Mouse (Mus musculus) forebrain, embryonic 15.5 days (tissue): ENCODE measurements around the gene Tmigd3. TPM values are rescaled to one million over a fixed set of nuclear protein-coding genes. Genes with fewer than 3 reads are reported as not detected.
"Not testable (repeated sequence)": the region's sequence is repeated elsewhere in the genome, so short reads cannot be mapped to it uniquely, and the experiment has no call there.

Experiments
- ATAC-seq: fragments of 200-750 bp; cut with Nextera tagmentation; replicated peaks from 2 replicates; pipeline ENCODE4 v1.8.0; 2017; ENCODE audit warnings: mild to moderate bottlenecking, moderate TSS enrichment, moderate library complexity
- H3K27ac ChIP-seq: fragments of 300-500 bp; sonication (generic); replicated peaks from 2 replicates; pipeline ENCODE4 v1.5.1; 2015; ENCODE audit warnings: mild to moderate bottlenecking, inconsistent platforms
- H3K27me3 ChIP-seq: fragments of 300-500 bp; sonication (generic); 2 replicates; pipeline ENCODE4 v1.6.1; 2015; ENCODE audit warnings: inconsistent platforms
- H3K36me3 ChIP-seq: fragments of 300-500 bp; sonication (generic); 2 replicates; pipeline ENCODE4 v1.6.1; 2015; ENCODE audit warnings: mild to moderate bottlenecking, inconsistent platforms
- H3K4me1 ChIP-seq: fragments of 300-500 bp; sonication (generic); 2 replicates; pipeline ENCODE4 v1.6.1; 2015; ENCODE audit warnings: inconsistent platforms
- H3K4me2 ChIP-seq: fragments of 300-500 bp; sonication (generic); replicated peaks from 2 replicates; pipeline ENCODE4 v1.6.1; 2015; ENCODE audit warnings: mild to moderate bottlenecking, inconsistent platforms
- H3K4me3 ChIP-seq: fragments of 300-500 bp; sonication (generic); 2 replicates; pipeline ENCODE4 v1.5.1; 2015; ENCODE audit warnings: mild to moderate bottlenecking, inconsistent platforms
- H3K9ac ChIP-seq: fragments of 300-500 bp; sonication (generic); replicated peaks from 2 replicates; pipeline ENCODE4 v1.6.1; 2015; ENCODE audit warnings: mild to moderate bottlenecking, inconsistent platforms
- H3K9me3 ChIP-seq: fragments of 300-500 bp; sonication (generic); 2 replicates; pipeline ENCODE4 v1.6.1; 2016; ENCODE audit warnings: inconsistent platforms
- WGBS: fragments of 180-500 bp; shearing (Covaris S2); methylation state at CpG from one replicate; pipeline ENCODE4 v1.1.7; 2015; ENCODE audit warnings: mixed read lengths; 5-methylcytosine and 5-hydroxymethylcytosine counted together
- polyA plus RNA-seq: library from polyadenylated mRNA; unstranded; fragments of >200 nt; fragmentation: Nextera tagmentation; extraction: Ambion mirVana; gene quantifications from 2 replicates; pipeline ENCODE4 v1.2.1, GENCODE M21; 2015

Tmigd3 gene
- polyA plus RNA-seq, 1 experiment from 2014 or later, result 0.24 TPM

- H3K27ac ChIP-seq, result no peak overlapping the region
- H3K4me2 ChIP-seq, result no peak overlapping the region
- H3K4me1 ChIP-seq, result no peaks in the 10 kb centered on the region
- no peaks in the 10 kb centered on the region for H3K9me3 ChIP-seq
- no peaks in the 10 kb centered on the region for H3K36me3 ChIP-seq
- H3K9ac ChIP-seq, result no peak overlapping the region
- 76% methylated on average over 11 of the region's 11 CpGs for WGBS
- no peaks in the 10 kb centered on the region for H3K27me3 ChIP-seq
- H3K4me3 ChIP-seq, result no peak overlapping the region
- no peak for ATAC-seq
Measured at GRCm38 (mm10) chr3:105910519-105911190, 40.0 kb downstream of the Tmigd3 start.

- no peak overlapping the region for H3K4me3 ChIP-seq
- H3K9ac ChIP-seq, result no peak overlapping the region
- no peaks in the 10 kb centered on the region for H3K9me3 ChIP-seq
- no peak for ATAC-seq
- no peak overlapping the region for H3K4me2 ChIP-seq
- H3K27me3 ChIP-seq, result no peaks in the 10 kb centered on the region
- 86% methylated on average over 9 of the region's 9 CpGs for WGBS
- no peaks in the 10 kb centered on the region for H3K36me3 ChIP-seq
- no peak overlapping the region for H3K27ac ChIP-seq
- no peaks in the 10 kb centered on the region for H3K4me1 ChIP-seq
Measured at GRCm38 (mm10) chr3:105912097-105912880, 41.6 kb downstream of the Tmigd3 start.

- Histone ChIP-seq H3K4me3 (no peak overlapping the region), H3K4me2 (no peak overlapping the region), H3K27ac (no peak overlapping the region), H3K9ac (no peak overlapping the region), H3K4me1 (no peaks in the 10 kb centered on the region), H3K27me3 (no peaks in the 10 kb centered on the region), H3K9me3 (no peaks in the 10 kb centered on the region), H3K36me3 (no peaks in the 10 kb centered on the region)
- ATAC-seq, result no peak
- WGBS, result 81% methylated on average over 10 of the region's 10 CpGs
Measured at GRCm38 (mm10) chr3:105913839-105914681, 43.4 kb downstream of the Tmigd3 start.

GRCm38 (mm10) chr3:105915281-105915680 is 44.6 kb downstream of the Tmigd3 start:
- H3K36me3 ChIP-seq, result no peaks in the 10 kb centered on the region
- no peak for ATAC-seq
- no peaks in the 10 kb centered on the region for H3K27me3 ChIP-seq
- 38% methylated on average over 1 of the region's 1 CpGs for WGBS
- H3K9me3 ChIP-seq, result no peaks in the 10 kb centered on the region
- H3K4me2 ChIP-seq, result no peak overlapping the region
- no peaks in the 10 kb centered on the region for H3K4me1 ChIP-seq
- no peak overlapping the region for H3K9ac ChIP-seq
- H3K4me3 ChIP-seq, result no peak overlapping the region
- H3K27ac ChIP-seq, result no peak overlapping the region

GRCm38 (mm10) chr3:105916455-105916854 is 45.8 kb downstream of the Tmigd3 start:
- not testable (repeated sequence) for H3K4me1 ChIP-seq, ATAC-seq, H3K36me3 ChIP-seq, H3K9ac ChIP-seq, H3K4me2 ChIP-seq, H3K4me3 ChIP-seq, H3K27ac ChIP-seq, H3K9me3 ChIP-seq, H3K27me3 ChIP-seq

GRCm38 (mm10) chr3:105917656-105918354 is 47.1 kb downstream of the Tmigd3 start:
- no peak for ATAC-seq

GRCm38 (mm10) chr3:105918355-105918745 is 47.6 kb downstream of the Tmigd3 start:
- no peaks in the 10 kb centered on the region for H3K9me3 ChIP-seq
- no peaks in the 10 kb centered on the region for H3K27me3 ChIP-seq
- no peak for ATAC-seq
- no peak overlapping the region for H3K4me2 ChIP-seq
- no peaks in the 10 kb centered on the region for H3K4me1 ChIP-seq
- H3K4me3 ChIP-seq, result no peak overlapping the region
- no peak overlapping the region for H3K9ac ChIP-seq
- H3K27ac ChIP-seq, result no peak overlapping the region
- 83% methylated on average over 3 of the region's 3 CpGs for WGBS
- no peaks in the 10 kb centered on the region for H3K36me3 ChIP-seq

More at GRCm38 (mm10) chr3:105917656-105918354, 47.1 kb downstream of the Tmigd3 start:
- no peak overlapping the region for H3K9ac ChIP-seq
- no peaks in the 10 kb centered on the region for H3K4me1 ChIP-seq
- H3K4me2 ChIP-seq, result no peak overlapping the region
- WGBS, result 79% methylated on average over 10 of the region's 10 CpGs
- H3K36me3 ChIP-seq, result no peaks in the 10 kb centered on the region
- H3K27ac ChIP-seq, result no peak overlapping the region
- H3K9me3 ChIP-seq, result no peaks in the 10 kb centered on the region
- H3K4me3 ChIP-seq, result no peak overlapping the region
- no peaks in the 10 kb centered on the region for H3K27me3 ChIP-seq

GRCm38 (mm10) chr3:105920743-105921142 is 50.0 kb downstream of the Tmigd3 start:
- not testable (repeated sequence) for H3K27ac ChIP-seq, H3K27me3 ChIP-seq, ATAC-seq, H3K36me3 ChIP-seq, H3K4me3 ChIP-seq, H3K9me3 ChIP-seq, H3K4me1 ChIP-seq, H3K9ac ChIP-seq, H3K4me2 ChIP-seq

- 82% methylated on average over 2 of the region's 2 CpGs for whole genome bisulfite sequencing
- no peak overlapping the region for H3K4me3 ChIP-seq
- H3K4me1 ChIP-seq, result no peaks in the 10 kb centered on the region
- no peaks in the 10 kb centered on the region for H3K36me3 ChIP-seq
- H3K27me3 ChIP-seq, result no peaks in the 10 kb centered on the region
- H3K4me2 ChIP-seq, result no peak overlapping the region
- no peaks in the 10 kb centered on the region for H3K9me3 ChIP-seq
- ATAC-seq, result no peak
- H3K27ac ChIP-seq, result no peak overlapping the region
- H3K9ac ChIP-seq, result no peak overlapping the region
Measured at GRCm38 (mm10) chr3:105921959-105922358, 51.3 kb downstream of the Tmigd3 start.

- Histone ChIP-seq H3K4me3 (no peak overlapping the region), H3K9me3 (no peaks in the 10 kb centered on the region), H3K9ac (no peak overlapping the region), H3K36me3 (no peaks in the 10 kb centered on the region), H3K4me1 (no peaks in the 10 kb centered on the region), H3K4me2 (no peak overlapping the region), H3K27ac (no peak overlapping the region), H3K27me3 (no peaks in the 10 kb centered on the region)
- ATAC-seq, result no peak
- WGBS, result 90% methylated on average over 9 of the region's 9 CpGs
Measured at GRCm38 (mm10) chr3:105924616-105925015, 53.9 kb downstream of the Tmigd3 start.

- Histone ChIP-seq H3K4me1 (no peaks in the 10 kb centered on the region), H3K36me3 (no peaks in the 10 kb centered on the region), H3K4me2 (no peak overlapping the region), H3K9me3 (no peaks in the 10 kb centered on the region), H3K27ac (no peak overlapping the region), H3K4me3 (no peak overlapping the region), H3K9ac (no peak overlapping the region), H3K27me3 (no peaks in the 10 kb centered on the region)
- no peak for ATAC-seq
- 84% methylated on average over 7 of the region's 7 CpGs for WGBS
Measured at GRCm38 (mm10) chr3:105927561-105928194, 57.0 kb downstream of the Tmigd3 start.
